Mouse (Mus musculus): Measurements from ENCODE around the gene Btn1a1. TPM values are rescaled to one million over a fixed set of nuclear protein-coding genes. Genes with fewer than 3 reads are reported as not detected.
A peak's percentile ranks its signal among the peaks of the same experiment; 100 is the strongest.

Gene Btn1a1
- polyA plus RNA-seq, 1 experiment from 2014 or later, result 0.10 TPM

DNA sequence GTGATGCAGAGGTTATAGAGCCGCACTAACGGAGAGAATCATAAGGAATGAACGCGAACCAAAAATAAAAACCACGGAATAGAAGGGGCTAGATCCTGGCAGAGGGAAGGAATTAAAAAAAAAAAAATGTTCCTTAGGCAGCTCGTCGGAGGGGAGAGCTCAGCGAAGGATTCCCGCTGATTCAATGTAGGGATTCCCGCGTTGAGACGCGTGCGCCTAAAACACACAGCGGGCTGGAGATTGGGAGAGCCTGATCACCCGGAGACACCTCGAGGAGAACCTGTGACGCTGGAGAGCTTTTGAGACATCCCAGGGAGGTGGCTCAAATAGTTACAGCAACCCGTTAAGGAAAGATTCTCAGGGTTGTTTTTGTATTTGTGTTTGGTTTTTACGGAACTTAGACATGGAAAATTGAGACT lies 53.5 kb downstream of the Btn1a1 start:
- peaks cover 10% of the 10 kb centered on the region; the same call in 1 of the 2 replicates for H3K27me3 ChIP-seq
- H3K36me3 ChIP-seq, result 0 out of 2 replicates have a peak, but pooled peaks cover 5% of the 10 kb centered on the region
- H3K27ac ChIP-seq, result no peak overlapping the region
- peak overlapping the region; percentile 31 for H3K4me3 ChIP-seq
- peaks cover 11% of the 10 kb centered on the region; the same call in 1 of the 2 replicates for H3K4me1 ChIP-seq
- under 1% methylated on average over 20 of the region's 20 CpGs for WGBS
- no peaks in the 10 kb centered on the region for H3K9me3 ChIP-seq
- peak overlapping the region; percentile 53 for H3K4me2 ChIP-seq (replicated peaks)
- H3K9ac ChIP-seq, result peak overlapping the region; percentile 17; the same call in 1 of the 2 replicates
- ATAC-seq (ENCODE audit: insufficient number of reproducible peaks, insufficient read depth, low FRiP score, low TSS enrichment), result no peak

- 6% methylated on average over 29 of the region's 29 CpGs for WGBS
- Histone ChIP-seq H3K9me3 (no peaks in the 10 kb centered on the region), H3K36me3 (0 out of 2 replicates have a peak, but pooled peaks cover under 1% of the 10 kb centered on the region), H3K27ac (no peak overlapping the region), H3K27me3 (peaks cover 10% of the 10 kb centered on the region; the same call in 1 of the 2 replicates), H3K4me2 (replicated peaks) (peak overlapping the region; percentile 53), H3K9ac (no peak overlapping the region), H3K4me1 (peaks cover 11% of the 10 kb centered on the region; the same call in 1 of the 2 replicates), H3K4me3 (peak overlapping the region; percentile 31)
- no peak for ATAC-seq (ENCODE audit: insufficient number of reproducible peaks, insufficient read depth, low FRiP score, low TSS enrichment)
These were observed 54.1 kb downstream of the Btn1a1 start for GRCm38 (mm10) chr13:23411311-23412210.

DNA sequence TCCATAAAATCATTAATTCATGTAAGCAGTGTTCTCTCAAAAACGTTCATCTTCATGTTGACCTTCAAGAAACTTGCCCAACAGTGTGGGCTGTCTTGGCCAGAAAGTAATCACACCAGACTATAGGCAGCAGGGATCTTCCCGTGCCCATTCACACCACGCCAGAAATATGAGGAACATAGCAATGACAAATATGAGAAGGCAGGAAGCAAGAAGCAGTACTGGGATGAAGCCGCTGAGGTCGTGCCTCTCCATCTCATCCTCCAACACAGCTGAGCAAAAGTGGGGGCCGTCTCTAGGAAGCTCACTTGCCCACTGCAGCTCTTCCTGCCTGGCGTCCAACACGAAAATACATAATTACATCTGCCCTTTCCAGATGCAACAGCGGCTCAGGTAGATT lies 55.1 kb downstream of the Btn1a1 start:
- Histone ChIP-seq H3K9me3 (no peaks in the 10 kb centered on the region), H3K4me3 (no peak overlapping the region), H3K4me2 (replicated peaks) (no peak overlapping the region), H3K27ac (no peak overlapping the region), H3K27me3 (peaks cover 10% of the 10 kb centered on the region; the same call in 1 of the 2 replicates), H3K4me1 (peaks cover 11% of the 10 kb centered on the region; the same call in 1 of the 2 replicates), H3K9ac (no peak overlapping the region), H3K36me3 (no peaks in the 10 kb centered on the region)
- WGBS, result 66% methylated on average over 9 of the region's 9 CpGs
- ATAC-seq (ENCODE audit: insufficient number of reproducible peaks, insufficient read depth, low FRiP score, low TSS enrichment), result no peak

Other genes with a start within 250 kb of the Btn1a1 start
- not detected in 2 replicates for gene Vmn1r222, start 230.0 kb downstream of the Btn1a1 start, polyA plus RNA-seq (2016; fragmentation: Nextera tagmentation; extraction: Ambion mirVana)
- gene Vmn1r223, start 218.8 kb downstream of the Btn1a1 start, polyA plus RNA-seq (2016; fragmentation: Nextera tagmentation; extraction: Ambion mirVana), result not detected in 2 replicates
- 65.4 and 67.5 TPM in 2 replicates for gene Zfp322a, start 96.7 kb downstream of the Btn1a1 start, polyA plus RNA-seq (2016; fragmentation: Nextera tagmentation; extraction: Ambion mirVana)
- gene Abt1, start 42.0 kb downstream of the Btn1a1 start, polyA plus RNA-seq (2016; fragmentation: Nextera tagmentation; extraction: Ambion mirVana), result 12.9 and 13.9 TPM in 2 replicates
- gene Btn2a2, start 23.0 kb upstream of the Btn1a1 start, polyA plus RNA-seq (2016; fragmentation: Nextera tagmentation; extraction: Ambion mirVana), result 1.6 TPM in 2 replicates
- 6.2 and 6.8 TPM in 2 replicates for gene Hist1h4h, start 65.1 kb upstream of the Btn1a1 start, polyA plus RNA-seq (2016; fragmentation: Nextera tagmentation; extraction: Ambion mirVana)
- gene Hist1h2af, start 68.0 kb upstream of the Btn1a1 start, polyA plus RNA-seq (2016; fragmentation: Nextera tagmentation; extraction: Ambion mirVana), result 10.7 and 15.5 TPM in 2 replicates
- gene Hist1h3g, start 69.5 kb upstream of the Btn1a1 start, polyA plus RNA-seq (2016; fragmentation: Nextera tagmentation; extraction: Ambion mirVana), result 7.8 and 11.8 TPM in 2 replicates
- 1.3 and 1.5 TPM in 2 replicates for gene Hist1h2bh, start 77.5 kb upstream of the Btn1a1 start, polyA plus RNA-seq (2016; fragmentation: Nextera tagmentation; extraction: Ambion mirVana)
- gene Hist1h3f, start 78.2 kb upstream of the Btn1a1 start, polyA plus RNA-seq (2016; fragmentation: Nextera tagmentation; extraction: Ambion mirVana), result 1.3 and 2.3 TPM in 2 replicates
- 2.1 and 2.4 TPM in 2 replicates for gene Hist1h4f, start 85.7 kb upstream of the Btn1a1 start, polyA plus RNA-seq (2016; fragmentation: Nextera tagmentation; extraction: Ambion mirVana)
- 0.64 and 0.75 TPM in 2 replicates for gene Hist1h1d, start 87.4 kb upstream of the Btn1a1 start, polyA plus RNA-seq (2016; fragmentation: Nextera tagmentation; extraction: Ambion mirVana)
- gene Hist1h3e, start 96.5 kb upstream of the Btn1a1 start, polyA plus RNA-seq (2016; fragmentation: Nextera tagmentation; extraction: Ambion mirVana), result 9.5 and 9.6 TPM in 2 replicates
- 139 and 153 TPM in 2 replicates for gene Hist1h2ae, start 105.3 kb upstream of the Btn1a1 start, polyA plus RNA-seq (2016; fragmentation: Nextera tagmentation; extraction: Ambion mirVana)
- gene Hist1h2bg, start 105.5 kb upstream of the Btn1a1 start, polyA plus RNA-seq (2016; fragmentation: Nextera tagmentation; extraction: Ambion mirVana), result 11.4 and 15.7 TPM in 2 replicates
- gene Hist1h2bf, start 108.3 kb upstream of the Btn1a1 start, polyA plus RNA-seq (2016; fragmentation: Nextera tagmentation; extraction: Ambion mirVana), result 10.7 and 11.9 TPM in 2 replicates
- 2.0 and 3.6 TPM in 2 replicates for gene Hist1h2ad, start 108.5 kb upstream of the Btn1a1 start, polyA plus RNA-seq (2016; fragmentation: Nextera tagmentation; extraction: Ambion mirVana)
- 5.5 and 7.0 TPM in 2 replicates for gene Hist1h3d, start 109.9 kb upstream of the Btn1a1 start, polyA plus RNA-seq (2016; fragmentation: Nextera tagmentation; extraction: Ambion mirVana)
- gene Hist1h4d, start 115.7 kb upstream of the Btn1a1 start, polyA plus RNA-seq (2016; fragmentation: Nextera tagmentation; extraction: Ambion mirVana), result 123 and 126 TPM in 2 replicates
- gene Hist1h2be, start 155.2 kb upstream of the Btn1a1 start, polyA plus RNA-seq (2016; fragmentation: Nextera tagmentation; extraction: Ambion mirVana), result 3.3 and 3.6 TPM in 2 replicates
- gene Hist1h1e, start 156.7 kb upstream of the Btn1a1 start, polyA plus RNA-seq (2016; fragmentation: Nextera tagmentation; extraction: Ambion mirVana), result 22.6 and 24.2 TPM in 2 replicates
- 1.3 TPM in 2 replicates for gene Hist1h2ac, start 218.0 kb upstream of the Btn1a1 start, polyA plus RNA-seq (2016; fragmentation: Nextera tagmentation; extraction: Ambion mirVana)
- gene Hist1h2bc, start 218.3 kb upstream of the Btn1a1 start, polyA plus RNA-seq (2016; fragmentation: Nextera tagmentation; extraction: Ambion mirVana), result 35.4 and 35.6 TPM in 2 replicates
- 0.24 and 0.25 TPM in 2 replicates for gene Hist1h1t, start 229.9 kb upstream of the Btn1a1 start, polyA plus RNA-seq (2016; fragmentation: Nextera tagmentation; extraction: Ambion mirVana)
- gene Hist1h4c, start 232.6 kb upstream of the Btn1a1 start, polyA plus RNA-seq (2016; fragmentation: Nextera tagmentation; extraction: Ambion mirVana), result 10.5 and 13.6 TPM in 2 replicates
- gene Hfe, start 245.0 kb upstream of the Btn1a1 start, polyA plus RNA-seq (2016; fragmentation: Nextera tagmentation; extraction: Ambion mirVana), result 3.2 and 3.5 TPM in 2 replicates

Data from embryonic facial prominence, embryonic 12.5 days (tissue).